ENCODE assay signal across 9 mouse cellular contexts in genomic region chr5:37901861-37902291, GRCm38 (mm10).
DNase-seq lines count a peak whose midpoint lies in the region; ATAC-seq and TF ChIP-seq lines count a peak whose summit lies in the region.
"Had no signal": no experiment of that assay in that cellular context is flagged by ENCODE, and none has a peak within 500 bp of the region (broad histone marks: within the 10 kb centered on the region; RNA-seq: fewer than 3 reads in every experiment).

No protein-coding gene starts in this region.

- WGBS in midbrain, embryonic 11.5 days: under 1% methylated on average over 16 of the region's 16 CpGs
- under 1% methylated on average over 16 of the region's 16 CpGs for WGBS in midbrain, embryonic 15.5 days
- WGBS in hindbrain, postnatal 0 days: 6% methylated on average over 16 of the region's 16 CpGs
- 1% methylated on average over 16 of the region's 16 CpGs for WGBS in stomach, embryonic 14.5 days
- WGBS in thymus, adult 2 months: 7% methylated on average over 16 of the region's 16 CpGs

- H3K27ac ChIP-seq in midbrain, embryonic 11.5 days (ENCODE audit: low read depth, low read length): no peak overlapping the region
- no peak overlapping the region for H3K27ac ChIP-seq in midbrain, embryonic 15.5 days
- H3K27ac ChIP-seq in hindbrain, postnatal 0 days: no peak overlapping the region
- no peak overlapping the region for H3K27ac ChIP-seq in stomach, embryonic 14.5 days (ENCODE audit: low read length)
- H3K27ac ChIP-seq in thymus, adult 2 months (ENCODE audit: control insufficient read depth, insufficient read depth, low read length): no peak overlapping the region

- peaks cover 23% of the 10 kb centered on the region for H3K4me1 ChIP-seq in midbrain, embryonic 11.5 days (ENCODE audit: control insufficient read depth, insufficient read depth, low read length)
- peaks cover 16% of the 10 kb centered on the region for H3K4me1 ChIP-seq in midbrain, embryonic 15.5 days
- 0 out of 2 replicates have a peak, but pooled peaks cover 6% of the 10 kb centered on the region for H3K4me1 ChIP-seq in hindbrain, postnatal 0 days (ENCODE audit: insufficient read depth, low read length)
- peaks cover 9% of the 10 kb centered on the region; the same call in 1 of the 2 replicates for H3K4me1 ChIP-seq in stomach, embryonic 14.5 days (ENCODE audit: control insufficient read depth, insufficient read depth, low read length)
- H3K4me1 ChIP-seq in thymus, adult 2 months (replicated peaks; ENCODE audit: control insufficient read depth, insufficient read depth, low read length): no peaks in the 10 kb centered on the region

- TF ChIP-seq POLR2A in thymus, adult 2 months (IDR thresholded peaks at IDR 0.05; ENCODE audit: control insufficient read depth, extremely low read depth, insufficient read depth, low read length, poor library complexity): no peak

- no peak overlapping the region for H3K4me3 ChIP-seq in midbrain, embryonic 11.5 days (ENCODE audit: low read depth, low read length)
- H3K4me3 ChIP-seq in midbrain, embryonic 15.5 days: no peak overlapping the region
- no peak overlapping the region for H3K4me3 ChIP-seq in hindbrain, postnatal 0 days (ENCODE audit: low read length)
- peak overlapping the region; percentile 6; the same call in 1 of the 2 replicates for H3K4me3 ChIP-seq in stomach, embryonic 14.5 days (ENCODE audit: low read depth, low read length)
- H3K4me3 ChIP-seq in thymus, adult 2 months (ENCODE audit: control insufficient read depth, insufficient read depth, low read length): no peak overlapping the region

- H3K9me3 ChIP-seq in midbrain, embryonic 11.5 days (ENCODE audit: control insufficient read depth, low read length): no peaks in the 10 kb centered on the region
- no peaks in the 10 kb centered on the region for H3K9me3 ChIP-seq in midbrain, embryonic 15.5 days
- no peaks in the 10 kb centered on the region for H3K9me3 ChIP-seq in hindbrain, postnatal 0 days (ENCODE audit: low read length)
- no peaks in the 10 kb centered on the region for H3K9me3 ChIP-seq in stomach, embryonic 14.5 days (ENCODE audit: control insufficient read depth, low read depth, low read length)

- peaks cover 35% of the 10 kb centered on the region for H3K27me3 ChIP-seq in midbrain, embryonic 11.5 days (ENCODE audit: control insufficient read depth, insufficient read depth, low read length)
- peaks cover 42% of the 10 kb centered on the region for H3K27me3 ChIP-seq in midbrain, embryonic 15.5 days (replicated peaks)
- peaks cover 38% of the 10 kb centered on the region for H3K27me3 ChIP-seq in hindbrain, postnatal 0 days (ENCODE audit: insufficient read depth, low read length)
- H3K27me3 ChIP-seq in stomach, embryonic 14.5 days (ENCODE audit: control insufficient read depth, insufficient read depth, low read length): peaks cover 7% of the 10 kb centered on the region; the same call in 1 of the 2 replicates
- no peaks in the 10 kb centered on the region for H3K27me3 ChIP-seq in thymus, adult 2 months (ENCODE audit: control insufficient read depth, insufficient read depth, low read length)

- H3K36me3 ChIP-seq in midbrain, embryonic 11.5 days (ENCODE audit: control insufficient read depth, insufficient read depth, low read length): no peaks in the 10 kb centered on the region
- H3K36me3 ChIP-seq in midbrain, embryonic 15.5 days (replicated peaks): no peaks in the 10 kb centered on the region
- no peaks in the 10 kb centered on the region for H3K36me3 ChIP-seq in hindbrain, postnatal 0 days (ENCODE audit: insufficient read depth, low read length)
- H3K36me3 ChIP-seq in stomach, embryonic 14.5 days (ENCODE audit: control insufficient read depth, insufficient read depth, low read length): no peaks in the 10 kb centered on the region
- H3K36me3 ChIP-seq in thymus, adult 2 months (ENCODE audit: control insufficient read depth, insufficient read depth, low read length): no peaks in the 10 kb centered on the region

- peak; percentile 13 for DNase-seq in gastrocnemius, postnatal 14 days
- DNase-seq in gastrocnemius, adult 18-20 months (ENCODE audit: low spot score): no peak
- peak; percentile 92 for DNase-seq in midbrain, embryonic 11.5 days (ENCODE audit: low spot score, missing footprints)
- no peak for DNase-seq in hindbrain, postnatal 0 days (ENCODE audit: low spot score)
- no peak for DNase-seq in thymus, adult 2 months
- DNase-seq: layer of hippocampus, postnatal 36 days had no signal

- no peak for TF ChIP-seq CTCF in hindbrain, postnatal 0 days (IDR thresholded peaks at IDR 0.05; ENCODE audit: low read depth)
- no peak for TF ChIP-seq CTCF in thymus, adult 2 months (IDR thresholded peaks at IDR 0.05; ENCODE audit: borderline replicate concordance, control insufficient read depth, extremely low read depth, insufficient read depth, low read length, poor library complexity)

- H3K9ac ChIP-seq in midbrain, embryonic 11.5 days (ENCODE audit: low read length): 0 out of 2 replicates have a peak overlapping the region, but pooled peaks have one; percentile 24
- H3K9ac ChIP-seq in midbrain, embryonic 15.5 days: no peak overlapping the region
- no peak overlapping the region for H3K9ac ChIP-seq in hindbrain, postnatal 0 days (replicated peaks; ENCODE audit: low read length)
- H3K9ac ChIP-seq in stomach, embryonic 14.5 days (replicated peaks; ENCODE audit: low read depth, low read length): no peak overlapping the region

- intact Hi-C loops in gastrocnemius, postnatal 14 days (cut with DNase I; ENCODE audit: low total_unique reads): loop anchor here (10.0 kb wide), 1 partner anchor 183 kb away; no protein-coding TSS in a partner anchor

- H3K4me2 ChIP-seq in midbrain, embryonic 11.5 days: peak overlapping the region; percentile 35
- no peak overlapping the region; the same call in 1 of the 2 replicates for H3K4me2 ChIP-seq in midbrain, embryonic 15.5 days
- H3K4me2 ChIP-seq in hindbrain, postnatal 0 days (ENCODE audit: low read depth, low read length): peak overlapping the region; percentile 36
- peak overlapping the region; percentile 28; the same call in 1 of the 2 replicates for H3K4me2 ChIP-seq in stomach, embryonic 14.5 days (replicated peaks; ENCODE audit: low read depth, low read length)

- 0 out of 2 replicates have a peak, but pooled peaks have one; percentile 42 for ATAC-seq in midbrain, embryonic 11.5 days (ENCODE audit: low FRiP score)
- no peak for ATAC-seq in midbrain, embryonic 15.5 days (replicated peaks)
- ATAC-seq in hindbrain, postnatal 0 days: no peak
- ATAC-seq in stomach, embryonic 14.5 days (ENCODE audit: insufficient number of reproducible peaks, insufficient read depth, low FRiP score, low read depth): 0 out of 2 replicates have a peak, but pooled peaks have one; percentile 33
- no peak for ATAC-seq in CD4-positive, CD25-positive, alpha-beta regulatory T cell, adult 4 months

Comparison
In these comparisons a context has a peak if more than half of its experiments do, and no peak if none do; other contexts are left out.
1. DNase-seq: peak in gastrocnemius, postnatal 14 days (single experiment) and midbrain, embryonic 11.5 days (single experiment); none in gastrocnemius, adult 18-20 months (single experiment), hindbrain, postnatal 0 days (single experiment) and thymus, adult 2 months (single experiment).
2. ATAC-seq: peak in midbrain, embryonic 11.5 days (single experiment) and stomach, embryonic 14.5 days (single experiment); none in midbrain, embryonic 15.5 days (single experiment), hindbrain, postnatal 0 days (single experiment) and CD4-positive, CD25-positive, alpha-beta regulatory T cell, adult 4 months (single experiment).